Mouse (Mus musculus) bone marrow, adult 2 months (tissue): ENCODE measurements at regions not wholly inside any gene's neighbourhood (a gene's known extent, or its start where the extent isn't known, plus 50 kb on each side); places are given as distances from the start of the nearest gene placed in this dataset.

Source experiments
- H3K27ac ChIP-seq: fragments of 200-500 bp; 2 replicates; pipeline ENCODE4 v1.5.1; 2012; ENCODE audit warnings: low read depth, mild to moderate bottlenecking, control low read depth, inconsistent platforms, low read length; ENCODE audit not compliant: control insufficient read depth, poor library complexity, insufficient read depth
- H3K4me1 ChIP-seq: fragments of 200-500 bp; 2 replicates; pipeline ENCODE4 v1.6.1; 2011; ENCODE audit warnings: low read length; ENCODE audit not compliant: control insufficient read depth, insufficient read depth
- H3K4me3 ChIP-seq: fragments of 200-500 bp; replicated peaks from 2 replicates; pipeline ENCODE3; 2011; ENCODE audit warnings: mild to moderate bottlenecking, low read depth, low read length, control low read depth; ENCODE audit not compliant: control insufficient read depth
- CTCF ChIP-seq: fragments of 200-500 bp; IDR thresholded peaks from 2 replicates; pipeline ENCODE4 v1.5.1; 2011; ENCODE audit warnings: low read length, control low read depth; ENCODE audit not compliant: control insufficient read depth, insufficient read depth
- POLR2A ChIP-seq: fragments of 200-500 bp; IDR thresholded peaks from 2 replicates; pipeline ENCODE4 v1.6.1; 2011; ENCODE audit warnings: low read depth, mild to moderate bottlenecking, control low read depth, low read length, borderline replicate concordance; ENCODE audit not compliant: control insufficient read depth
- WGBS: fragments of 180-500 bp; shearing (Covaris S2); methylation state at CpG from one replicate; pipeline ENCODE4 v1.1.7; 2018; 5-methylcytosine and 5-hydroxymethylcytosine counted together

DNA sequence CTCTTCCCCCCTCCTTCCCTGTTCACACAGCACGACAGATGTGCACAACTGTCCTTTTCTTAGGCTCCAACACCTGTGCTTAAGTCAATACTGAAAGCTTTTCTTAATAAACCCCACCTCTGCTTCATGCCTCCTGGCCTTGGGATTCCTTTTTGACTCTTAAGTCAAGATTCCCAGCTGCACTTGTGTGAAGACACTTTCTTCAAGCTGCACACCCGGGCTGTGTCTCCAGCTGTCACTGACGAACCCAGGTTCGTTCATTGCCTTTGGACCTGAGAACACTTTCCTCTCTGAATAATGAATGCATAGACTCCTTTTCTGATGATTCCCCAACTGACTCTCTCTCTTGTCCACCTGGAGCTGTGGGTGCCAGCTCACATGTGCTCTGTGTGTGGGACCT is 59.8 kb upstream of the Zfp706 start:
- TF ChIP-seq CTCF (no peak), POLR2A (no peak)
- Histone ChIP-seq H3K4me3 (no peak overlapping the region), H3K4me1 (no peaks in the 10 kb centered on the region), H3K27ac (no peak overlapping the region)
- 75% methylated on average over 4 of the region's 4 CpGs for WGBS

DNA sequence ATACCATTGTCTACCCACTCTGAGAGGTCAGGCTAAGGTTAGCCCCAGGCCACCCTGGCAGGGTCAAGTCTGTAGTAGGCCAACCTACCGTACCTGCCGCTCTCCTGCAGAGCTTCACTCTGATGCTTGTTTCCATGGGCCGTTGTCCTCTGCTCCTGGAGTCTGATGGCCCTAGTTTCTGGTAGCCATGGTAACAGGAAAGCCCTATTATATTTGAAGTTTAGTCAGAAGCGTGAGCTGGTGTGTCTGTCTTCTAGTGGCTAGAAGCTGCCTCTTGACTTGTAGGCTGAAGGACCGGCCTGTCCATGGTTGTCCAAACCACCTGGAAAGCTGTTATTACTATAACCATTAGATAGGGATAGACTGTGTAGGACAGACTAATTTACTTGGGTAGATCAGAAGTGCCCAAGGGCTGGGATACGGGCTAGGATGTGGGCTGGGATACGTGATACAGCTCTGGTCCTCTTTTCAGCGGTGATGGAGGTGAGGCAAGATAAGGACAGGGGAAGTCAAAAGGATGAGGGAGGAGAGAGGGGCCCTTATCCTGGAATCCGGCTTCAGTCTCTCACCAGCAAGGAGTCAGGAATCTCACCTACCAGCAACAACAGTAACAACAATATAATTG is 58.5 kb upstream of the Zfp706 start:
- no peak overlapping the region for H3K4me3 ChIP-seq
- no peaks in the 10 kb centered on the region for H3K4me1 ChIP-seq
- no peak overlapping the region for H3K27ac ChIP-seq
- WGBS, result 86% methylated on average over 9 of the region's 9 CpGs
- no peak for TF ChIP-seq POLR2A
- TF ChIP-seq CTCF, result no peak

DNA sequence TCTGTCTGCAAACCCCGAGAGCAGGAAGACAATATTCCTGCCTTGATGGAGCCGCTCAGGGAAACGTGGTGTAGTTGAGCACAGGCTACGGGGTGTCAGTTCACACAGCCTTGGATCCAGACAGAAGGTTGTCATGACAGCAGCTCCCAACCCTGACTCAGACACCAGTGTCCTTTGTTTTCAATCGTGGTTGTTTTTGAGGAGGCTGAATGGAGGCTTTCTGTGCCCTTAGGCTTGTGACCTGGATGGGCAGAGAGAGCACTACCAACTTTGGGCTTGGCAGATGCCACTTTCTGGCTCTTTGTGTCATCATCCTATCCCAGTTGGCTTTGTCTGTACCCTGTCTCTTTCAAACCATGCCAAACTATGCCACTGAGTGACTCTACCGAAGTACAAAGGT is 57.8 kb upstream of the Zfp706 start:
- H3K4me1 ChIP-seq, result no peaks in the 10 kb centered on the region
- 87% methylated on average over 6 of the region's 6 CpGs for WGBS
- TF ChIP-seq POLR2A (no peak), CTCF (no peak)

DNA sequence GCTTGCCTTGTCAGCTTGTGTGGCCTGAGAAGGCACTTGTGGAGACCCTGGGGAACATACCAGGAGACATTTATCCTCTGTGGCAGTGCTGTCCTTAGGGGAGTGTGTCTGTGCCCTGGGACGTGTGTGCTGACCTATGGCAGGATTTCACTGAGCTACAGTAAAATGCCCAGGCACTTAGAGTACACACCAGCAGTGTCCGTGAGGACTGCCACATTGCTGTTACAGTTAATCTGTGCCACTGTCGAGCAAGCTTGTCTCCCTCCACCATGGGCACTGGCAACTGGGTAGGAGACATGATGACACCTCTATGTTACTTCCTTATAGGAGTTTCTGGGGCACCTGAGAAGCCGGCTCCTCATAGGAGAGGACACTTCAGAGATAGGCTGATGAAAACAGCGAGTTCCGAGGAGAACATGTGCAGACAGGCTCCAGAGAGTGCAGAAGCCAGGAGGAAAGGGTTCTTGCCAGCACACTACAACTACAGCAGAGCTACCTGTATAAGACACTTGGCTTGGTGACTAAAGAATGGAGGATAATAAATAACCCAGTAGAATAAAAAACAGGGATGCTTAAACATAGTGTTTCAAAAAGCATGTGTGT is 56.3 kb upstream of the Zfp706 start:
- TF ChIP-seq CTCF (no peak), POLR2A (no peak)
- 84% methylated on average over 6 of the region's 6 CpGs for WGBS

More for the DNA sequence above, 57.8 kb upstream of the Zfp706 start:
- Histone ChIP-seq H3K27ac (no peak overlapping the region), H3K4me3 (no peak overlapping the region)

DNA sequence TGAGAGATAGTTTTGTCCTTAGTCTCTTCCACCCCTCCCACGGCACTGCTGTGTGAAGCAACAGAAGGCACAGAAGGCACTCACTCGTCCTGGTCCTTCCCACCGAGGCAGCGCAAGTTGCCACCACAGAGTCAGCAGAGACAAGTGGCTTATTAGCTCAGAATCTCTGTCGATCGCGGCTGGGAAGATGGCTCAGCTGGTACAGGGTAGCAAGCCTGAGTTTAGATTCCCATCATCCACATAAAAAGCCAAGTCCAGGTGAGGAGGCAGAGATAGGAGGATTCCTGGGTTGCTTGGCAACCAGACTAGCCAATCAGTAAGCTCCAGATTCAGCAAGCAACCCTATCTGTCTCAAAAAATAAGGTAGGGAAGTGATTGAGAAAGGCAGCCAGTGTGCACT is 55.0 kb upstream of the Zfp706 start:
- H3K4me3 ChIP-seq, result no peak overlapping the region
- WGBS, result 82% methylated on average over 7 of the region's 7 CpGs
- no peak overlapping the region for H3K27ac ChIP-seq
- TF ChIP-seq POLR2A (no peak), CTCF (no peak)
- no peaks in the 10 kb centered on the region for H3K4me1 ChIP-seq

More for the DNA sequence above, 56.3 kb upstream of the Zfp706 start:
- no peak overlapping the region for H3K4me3 ChIP-seq
- no peak overlapping the region for H3K27ac ChIP-seq
- no peaks in the 10 kb centered on the region for H3K4me1 ChIP-seq

DNA sequence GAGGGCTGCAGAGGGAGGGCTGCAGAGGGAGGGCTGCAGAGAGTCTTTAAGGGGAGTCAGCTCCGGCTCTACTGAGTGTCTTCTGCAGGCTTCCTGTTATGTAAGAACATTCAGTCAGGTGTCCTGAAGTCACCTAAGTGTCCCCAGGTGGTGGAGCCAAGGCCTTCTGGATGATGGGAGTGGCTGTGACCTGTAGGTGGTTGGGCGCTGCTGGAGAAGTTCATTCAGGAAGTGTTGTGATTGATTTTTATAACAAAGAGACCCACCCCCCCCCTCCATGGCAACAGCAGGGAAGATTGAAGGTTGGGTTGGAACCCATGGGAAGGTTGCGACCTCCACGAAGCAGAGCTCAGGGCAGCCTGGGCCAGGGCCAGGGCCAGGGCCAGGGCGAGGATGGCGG is 53.9 kb upstream of the Zfp706 start:
- WGBS, result 84% methylated on average over 6 of the region's 6 CpGs
- TF ChIP-seq POLR2A, result no peak
- no peak for TF ChIP-seq CTCF
- H3K4me1 ChIP-seq, result no peaks in the 10 kb centered on the region
- H3K27ac ChIP-seq, result no peak overlapping the region
- H3K4me3 ChIP-seq, result no peak overlapping the region

DNA sequence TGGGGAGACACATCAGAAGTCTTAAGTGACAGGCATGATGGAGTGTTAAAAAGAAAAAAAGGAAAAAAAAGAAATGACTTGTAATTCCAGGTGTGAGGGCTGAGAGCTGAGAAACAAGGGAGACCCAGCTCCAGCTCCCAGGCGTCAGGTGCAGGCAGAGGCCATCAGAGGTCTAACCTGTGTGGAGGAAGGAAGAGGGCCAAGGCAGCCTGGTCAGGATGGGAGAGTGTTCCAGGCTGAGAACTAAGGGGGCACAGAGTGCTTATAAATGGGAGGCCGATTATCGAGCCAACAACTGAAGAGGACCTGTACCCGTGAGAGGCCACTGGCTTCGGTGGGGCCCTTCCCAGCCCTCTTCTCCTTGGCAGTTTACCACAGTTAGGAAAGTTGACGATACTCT is 53.3 kb upstream of the Zfp706 start:
- WGBS, result 80% methylated on average over 6 of the region's 6 CpGs
- TF ChIP-seq CTCF (no peak), POLR2A (no peak)
- Histone ChIP-seq H3K27ac (no peak overlapping the region), H3K4me3 (no peak overlapping the region), H3K4me1 (no peaks in the 10 kb centered on the region)
